Mouse (Mus musculus) liver, postnatal 0 days (tissue): ENCODE measurements around the gene Lmtk3. TPM values are rescaled to one million over a fixed set of nuclear protein-coding genes. Genes with fewer than 3 reads are reported as not detected.
A peak's percentile ranks its signal among the peaks of the same experiment; 100 is the strongest.

Experiments
- ATAC-seq: fragments of 200-750 bp; cut with Nextera tagmentation; 2 replicates; pipeline ENCODE4 v1.8.0; 2017; ENCODE audit warnings: mild to moderate bottlenecking, moderate library complexity
- DNase-seq: peaks from one replicate; pipeline ENCODE4 v3.0.0-alpha.2; 2016
- H3K27ac ChIP-seq: fragments of 300-500 bp; sonication (generic); 2 replicates; pipeline ENCODE4 v1.5.1; 2014; ENCODE audit warnings: antibody characterized with exemption, moderate library complexity, mild to moderate bottlenecking, low read depth
- H3K27me3 ChIP-seq: fragments of 300-500 bp; sonication (generic); 2 replicates; pipeline ENCODE4 v1.6.1; 2014; ENCODE audit warnings: low read length, control low read depth, mixed read lengths; ENCODE audit not compliant: insufficient read depth
- H3K36me3 ChIP-seq: fragments of 300-500 bp; sonication (generic); replicated peaks from 2 replicates; pipeline ENCODE4 v1.6.1; 2014; ENCODE audit warnings: mild to moderate bottlenecking, control low read depth, low read length, moderate library complexity, mixed read lengths; ENCODE audit not compliant: insufficient read depth
- H3K4me1 ChIP-seq: fragments of 300-500 bp; sonication (generic); 2 replicates; pipeline ENCODE4 v1.6.1; 2014; ENCODE audit warnings: antibody characterized with exemption, mild to moderate bottlenecking, control low read depth; ENCODE audit not compliant: insufficient read depth
- H3K4me2 ChIP-seq: fragments of 300-500 bp; sonication (generic); 2 replicates; pipeline ENCODE4 v1.6.1; 2014; ENCODE audit warnings: low read depth, mild to moderate bottlenecking, low read length, moderate library complexity, mixed read lengths
- H3K4me3 ChIP-seq: fragments of 300-500 bp; sonication (generic); 2 replicates; pipeline ENCODE4 v1.5.1; 2014; ENCODE audit warnings: low read depth, low read length
- H3K9ac ChIP-seq: fragments of 300-500 bp; sonication (generic); replicated peaks from 2 replicates; pipeline ENCODE4 v1.6.1; 2014; ENCODE audit warnings: mild to moderate bottlenecking, moderate library complexity
- H3K9me3 ChIP-seq: fragments of 300-500 bp; sonication (generic); 2 replicates; pipeline ENCODE4 v1.6.1; 2016; ENCODE audit warnings: mild to moderate bottlenecking, control low read depth, low read length, mixed read lengths
- CTCF ChIP-seq: sonication (generic); IDR thresholded peaks from 2 replicates; pipeline ENCODE4 v1.5.1; 2016; ENCODE audit warnings: antibody characterized with exemption, low read depth
- EP300 ChIP-seq: IDR thresholded peaks from 2 replicates; pipeline ENCODE4 v1.6.1; 2016; ENCODE audit warnings: antibody characterized with exemption, low read depth, mild to moderate bottlenecking
- WGBS: fragments of 180-500 bp; shearing (Covaris S2); extraction: QIAGEN DNeasy Blood & Tissue Kit; methylation state at CpG from one replicate; pipeline ENCODE4 v1.1.7; 2014; ENCODE audit not compliant: insufficient replicate concordance; 5-methylcytosine and 5-hydroxymethylcytosine counted together
- polyA plus RNA-seq: library from polyadenylated mRNA; unstranded; fragments of >200 nt; fragmentation: Nextera tagmentation; extraction: Ambion mirVana; gene quantifications from 2 replicates; pipeline ENCODE4 v1.2.1, GENCODE M21; 2015

The Lmtk3 gene
- polyA plus RNA-seq, 1 experiment from 2014 or later = not detected

GRCm38 (mm10) chr7:45815984-45816351, 32.4 kb downstream of the Lmtk3 start:
- WGBS = 66% methylated on average over 2 of the region's 2 CpGs
- H3K9ac ChIP-seq = no peak overlapping the region
- ATAC-seq (no peak), DNase-seq (no peak)
- no peak overlapping the region for H3K4me3 ChIP-seq
- H3K36me3 ChIP-seq = peaks cover 17% of the 10 kb centered on the region
- H3K27ac ChIP-seq = no peak overlapping the region
- H3K4me1 ChIP-seq = peaks cover 12% of the 10 kb centered on the region
- 0 out of 2 replicates have a peak, but pooled peaks cover 2% of the 10 kb centered on the region for H3K27me3 ChIP-seq
- TF ChIP-seq CTCF (no peak), EP300 (no peak)
- H3K9me3 ChIP-seq = no peaks in the 10 kb centered on the region
- no peak overlapping the region for H3K4me2 ChIP-seq

- TF ChIP-seq CTCF = no peak
- TF ChIP-seq EP300 = no peak
- Histone ChIP-seq H3K27me3 (0 out of 2 replicates have a peak, but pooled peaks cover 2% of the 10 kb centered on the region), H3K4me1 (peaks cover 2% of the 10 kb centered on the region; the same call in 1 of the 2 replicates), H3K4me2 (no peak overlapping the region), H3K9ac (no peak overlapping the region), H3K27ac (no peak overlapping the region), H3K36me3 (no peaks in the 10 kb centered on the region; the same call in 1 of the 2 replicates), H3K9me3 (no peaks in the 10 kb centered on the region), H3K4me3 (no peak overlapping the region)
- ATAC-seq (no peak), DNase-seq (no peak)
- 12% methylated on average over 25 of the region's 25 CpGs for WGBS
Measured at GRCm38 (mm10) chr7:45819843-45820242, 36.3 kb downstream of the Lmtk3 start.

- no peak overlapping the region for H3K4me2 ChIP-seq
- H3K36me3 ChIP-seq = peaks cover 9% of the 10 kb centered on the region
- no peaks in the 10 kb centered on the region for H3K4me1 ChIP-seq
- H3K27ac ChIP-seq = no peak overlapping the region
- no peak overlapping the region for H3K4me3 ChIP-seq
- no peaks in the 10 kb centered on the region for H3K9me3 ChIP-seq
- DNase-seq (no peak), ATAC-seq (no peak)
- no peak for TF ChIP-seq EP300
- TF ChIP-seq CTCF = no peak
- no peak overlapping the region for H3K9ac ChIP-seq
- 0 out of 2 replicates have a peak, but pooled peaks cover 2% of the 10 kb centered on the region for H3K27me3 ChIP-seq
Measured at GRCm38 (mm10) chr7:45820913-45821312, 37.4 kb downstream of the Lmtk3 start.

GRCm38 (mm10) chr7:45824598-45824997, 41.1 kb downstream of the Lmtk3 start, which contains the start of gene Kcnj14:
Gene Kcnj14, minus strand, starts transcription at chr7:45824782.
- 0 out of 2 replicates have a peak, but pooled peaks cover 2% of the 10 kb centered on the region for H3K27me3 ChIP-seq
- WGBS = 60% methylated on average over 7 of the region's 7 CpGs
- no peak within 1 kb of the TSS for H3K9ac ChIP-seq
- no peak for TF ChIP-seq EP300
- TF ChIP-seq CTCF = no peak
- H3K27ac ChIP-seq = no peak within 1 kb of the TSS
- DNase-seq (no peak), ATAC-seq (no peak; the same call in 1 of the 2 replicates)
- no peak within 1 kb of the TSS for H3K4me3 ChIP-seq
- peaks cover under 1% of the 10 kb centered on the region for H3K4me1 ChIP-seq
- peaks cover 31% of the 10 kb centered on the region for H3K36me3 ChIP-seq
- no peaks in the 10 kb centered on the region for H3K9me3 ChIP-seq
- no peak within 1 kb of the TSS for H3K4me2 ChIP-seq

DNA sequence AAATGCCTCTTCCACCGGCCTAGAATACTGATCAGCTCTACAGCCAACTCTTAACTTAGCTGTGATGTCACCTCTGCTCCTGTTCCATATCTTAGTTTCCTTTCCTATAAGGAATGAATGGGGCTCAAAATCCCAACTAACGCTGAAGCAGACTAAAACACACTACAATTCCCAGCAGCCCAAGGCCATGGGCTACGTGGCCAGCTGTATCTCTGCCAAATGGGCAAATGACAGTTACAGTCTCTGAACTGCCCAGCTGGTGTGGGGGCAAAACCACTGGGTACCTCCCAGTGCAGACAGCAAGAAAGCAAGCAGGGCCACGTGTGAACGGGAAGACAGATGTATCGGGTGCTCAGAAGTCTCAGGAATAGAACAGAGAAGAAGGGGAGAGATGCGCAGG, 43.1 kb downstream of the Lmtk3 start:
- Histone ChIP-seq H3K4me1 (peaks cover 14% of the 10 kb centered on the region), H3K27ac (no peak overlapping the region), H3K36me3 (peaks cover 31% of the 10 kb centered on the region), H3K4me2 (no peak overlapping the region), H3K27me3 (peaks cover 7% of the 10 kb centered on the region), H3K9me3 (no peaks in the 10 kb centered on the region), H3K9ac (no peak overlapping the region), H3K4me3 (no peak overlapping the region)
- no peak for DNase-seq
- TF ChIP-seq CTCF (no peak), EP300 (no peak)
- ATAC-seq = no peak
- 85% methylated on average over 7 of the region's 7 CpGs for WGBS

- H3K27me3 ChIP-seq = peaks cover 42% of the 10 kb centered on the region
- H3K4me1 ChIP-seq = peaks cover 14% of the 10 kb centered on the region
- TF ChIP-seq CTCF (no peak), EP300 (no peak)
- peak within 1 kb of the TSS; percentile 82 for H3K4me2 ChIP-seq
- H3K27ac ChIP-seq = no peak within 1 kb of the TSS
- peaks cover 25% of the 10 kb centered on the region for H3K36me3 ChIP-seq
- peak within 1 kb of the TSS; percentile 67 for H3K9ac ChIP-seq
- ATAC-seq = peak; percentile 90
- DNase-seq = peak; percentile 87
- no peaks in the 10 kb centered on the region for H3K9me3 ChIP-seq
- under 1% methylated on average over 35 of the region's 35 CpGs for WGBS
- peak within 1 kb of the TSS; percentile 89 for H3K4me3 ChIP-seq
Measured at GRCm38 (mm10) chr7:45830427-45831127, 47.0 kb downstream of the Lmtk3 start, which contains the start of gene Grwd1. Gene Grwd1, minus strand, starts transcription at chr7:45830944.
